Mouse (Mus musculus): ENCODE results near the gene Rbm28. TPM values are rescaled to one million over a fixed set of nuclear protein-coding genes. Genes with fewer than 3 reads are reported as not detected.

Rbm28 gene
- polyA plus RNA-seq, 1 experiment from 2014 or later = 28.4 TPM

DNA sequence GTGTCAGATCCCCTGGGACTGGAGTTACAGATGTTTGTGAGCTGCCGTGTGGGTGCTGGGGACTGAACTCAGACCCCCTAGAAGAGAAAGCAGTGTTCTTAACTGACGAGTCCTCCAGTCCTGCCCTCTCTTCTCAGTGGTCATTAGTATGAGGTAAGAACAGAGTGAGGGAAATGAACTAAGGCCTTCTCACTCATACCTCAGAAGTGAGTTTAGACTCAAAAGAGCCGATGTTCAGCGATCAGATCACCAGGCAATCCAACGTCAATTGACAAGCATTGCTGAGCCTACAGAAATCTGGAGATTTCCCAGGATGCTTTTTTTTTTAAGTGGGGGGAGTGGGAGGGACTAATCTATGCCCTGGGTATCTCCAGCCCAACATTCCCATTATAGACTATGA lies 8.5 kb downstream of the Rbm28 start:
- no peaks in the 10 kb centered on the region for H3K27me3 ChIP-seq (replicated peaks)
- WGBS = 93% methylated on average over 5 of the region's 5 CpGs
- peaks cover 21% of the 10 kb centered on the region for H3K36me3 ChIP-seq
- H3K4me1 ChIP-seq (replicated peaks) = no peaks in the 10 kb centered on the region
- H3K9me3 ChIP-seq = no peaks in the 10 kb centered on the region
- no peak overlapping the region for H3K4me2 ChIP-seq (replicated peaks)
- H3K9ac ChIP-seq = no peak overlapping the region
- no peak overlapping the region for H3K4me3 ChIP-seq (replicated peaks)
- H3K27ac ChIP-seq = no peak overlapping the region
- no peak for ATAC-seq

DNA sequence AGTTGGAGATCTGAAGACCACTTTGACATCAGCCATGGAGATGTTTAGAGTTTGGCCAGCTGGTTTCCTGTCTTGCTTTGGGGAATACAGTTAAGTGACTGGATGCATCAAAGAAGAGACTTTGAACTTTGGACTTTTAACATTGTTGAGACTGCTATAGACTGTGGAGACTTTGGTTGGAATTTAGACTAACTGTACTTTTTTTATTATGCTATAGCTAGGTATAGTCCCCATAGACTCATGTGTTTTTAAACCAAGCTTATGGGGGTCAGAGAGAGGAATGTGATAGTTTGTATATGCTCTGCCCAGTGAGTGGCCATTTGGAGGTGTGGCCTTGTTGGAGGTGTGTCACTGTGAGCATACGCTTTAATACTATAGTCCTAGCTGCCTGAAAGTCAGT lies 14.8 kb downstream of the Rbm28 start:
- no peak overlapping the region for H3K9ac ChIP-seq
- H3K4me3 ChIP-seq (replicated peaks) = no peak overlapping the region
- WGBS = 89% methylated on average over 1 of the region's 1 CpGs
- H3K4me1 ChIP-seq (replicated peaks) = no peaks in the 10 kb centered on the region
- no peak overlapping the region for H3K27ac ChIP-seq
- no peaks in the 10 kb centered on the region for H3K9me3 ChIP-seq
- no peak overlapping the region for H3K4me2 ChIP-seq (replicated peaks)
- H3K36me3 ChIP-seq = 0 out of 2 replicates have a peak, but pooled peaks cover 11% of the 10 kb centered on the region
- ATAC-seq = no peak
- H3K27me3 ChIP-seq (replicated peaks) = no peaks in the 10 kb centered on the region

DNA sequence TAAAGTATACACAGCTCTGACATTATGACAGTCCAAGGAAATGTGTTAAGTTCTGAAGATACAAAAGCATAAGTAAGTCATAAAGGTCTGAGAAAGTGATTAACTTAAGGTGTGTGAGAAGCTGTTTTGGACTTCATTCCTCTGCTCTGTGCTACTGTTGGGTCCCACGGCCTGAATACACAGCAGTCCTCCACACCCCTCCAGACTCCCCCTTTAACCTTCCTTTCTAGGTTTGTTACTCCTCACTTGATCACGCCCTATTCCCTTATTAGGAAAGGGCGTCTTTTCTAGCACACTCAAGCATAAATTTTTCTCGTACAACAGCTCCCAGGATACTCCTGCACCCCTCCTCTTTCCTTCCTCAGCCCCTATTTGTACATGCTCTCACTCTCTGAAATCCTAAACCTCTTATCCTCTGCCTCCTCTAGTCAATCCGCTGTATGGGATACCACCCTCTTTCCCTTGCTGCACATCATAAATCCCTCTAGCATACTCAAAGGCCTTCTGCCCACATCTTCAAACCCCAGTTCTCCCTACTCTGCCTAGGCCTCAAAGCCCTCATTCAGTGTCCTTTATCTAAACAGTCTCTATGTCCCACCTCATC lies 17.3 kb downstream of the Rbm28 start:
- no peak overlapping the region for H3K4me3 ChIP-seq (replicated peaks)
- H3K36me3 ChIP-seq = peaks cover 10% of the 10 kb centered on the region; the same call in 1 of the 2 replicates
- no peaks in the 10 kb centered on the region for H3K4me1 ChIP-seq (replicated peaks)
- H3K9ac ChIP-seq = no peak overlapping the region
- no peaks in the 10 kb centered on the region for H3K9me3 ChIP-seq
- H3K27me3 ChIP-seq (replicated peaks) = no peaks in the 10 kb centered on the region
- no peak overlapping the region for H3K4me2 ChIP-seq (replicated peaks)
- WGBS = 70% methylated on average over 5 of the region's 5 CpGs
- ATAC-seq = no peak
- no peak overlapping the region for H3K27ac ChIP-seq

- peak; percentile 50 for ATAC-seq
- H3K9ac ChIP-seq = no peak overlapping the region
- H3K27me3 ChIP-seq (replicated peaks) = no peaks in the 10 kb centered on the region
- no peak overlapping the region for H3K4me3 ChIP-seq (replicated peaks)
- H3K4me1 ChIP-seq (replicated peaks) = no peaks in the 10 kb centered on the region
- no peak overlapping the region for H3K27ac ChIP-seq
- H3K4me2 ChIP-seq (replicated peaks) = no peak overlapping the region
- H3K36me3 ChIP-seq = peaks cover 7% of the 10 kb centered on the region; the same call in 1 of the 2 replicates
- H3K9me3 ChIP-seq = no peaks in the 10 kb centered on the region
- 56% methylated on average over 7 of the region's 7 CpGs for WGBS
These were observed 18.2 kb downstream of the Rbm28 start for GRCm38 (mm10) chr6:29146641-29147040.

DNA sequence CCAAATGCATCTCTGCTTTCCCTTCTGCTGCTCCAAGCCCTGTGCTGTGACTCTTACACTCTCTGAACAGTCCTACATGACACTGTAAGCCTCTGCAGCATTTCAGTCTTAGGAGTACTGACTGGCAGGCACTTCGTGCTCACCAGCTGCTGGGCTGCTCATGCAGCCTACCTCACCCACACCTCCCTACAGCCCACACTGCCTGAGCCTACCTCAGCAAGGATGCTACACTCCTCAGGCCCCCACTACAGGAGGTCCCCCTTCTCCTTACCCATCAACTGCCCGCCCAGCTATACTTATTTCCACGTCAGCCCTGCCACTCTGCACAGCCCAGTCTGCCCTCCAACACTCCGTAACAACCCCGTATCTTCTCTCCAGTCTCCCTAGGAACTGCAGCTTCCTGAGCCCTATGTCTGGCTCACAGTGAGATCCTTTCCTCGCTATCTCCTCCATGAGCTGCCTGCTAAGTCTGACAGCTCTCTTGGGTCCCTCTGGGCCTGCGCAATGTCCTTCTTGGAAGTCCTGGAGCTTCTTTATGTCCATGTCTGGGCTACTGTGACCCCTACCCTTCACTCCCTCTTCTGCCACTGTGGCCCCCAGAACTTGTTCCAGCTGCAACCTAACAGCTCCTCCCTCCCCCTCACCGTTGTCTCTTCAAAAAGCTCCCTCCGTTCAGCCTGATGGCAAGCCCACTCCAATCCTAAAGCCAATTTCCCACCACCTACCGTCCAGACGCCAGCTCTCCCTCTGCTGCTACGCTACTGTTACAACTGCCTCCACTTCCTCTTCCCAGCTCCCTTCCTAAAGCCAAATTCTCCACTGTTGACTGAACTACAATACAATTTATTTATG lies 19.1 kb downstream of the Rbm28 start:
- no peak overlapping the region for H3K4me2 ChIP-seq (replicated peaks)
- no peak overlapping the region for H3K4me3 ChIP-seq (replicated peaks)
- H3K27ac ChIP-seq = no peak overlapping the region
- H3K9ac ChIP-seq = no peak overlapping the region
- peak; percentile 48; the same call in 1 of the 2 replicates for ATAC-seq
- no peaks in the 10 kb centered on the region for H3K9me3 ChIP-seq
- H3K27me3 ChIP-seq (replicated peaks) = no peaks in the 10 kb centered on the region
- no peaks in the 10 kb centered on the region for H3K4me1 ChIP-seq (replicated peaks)
- 53% methylated on average over 12 of the region's 12 CpGs for WGBS
- H3K36me3 ChIP-seq = peaks cover 3% of the 10 kb centered on the region; the same call in 1 of the 2 replicates

DNA sequence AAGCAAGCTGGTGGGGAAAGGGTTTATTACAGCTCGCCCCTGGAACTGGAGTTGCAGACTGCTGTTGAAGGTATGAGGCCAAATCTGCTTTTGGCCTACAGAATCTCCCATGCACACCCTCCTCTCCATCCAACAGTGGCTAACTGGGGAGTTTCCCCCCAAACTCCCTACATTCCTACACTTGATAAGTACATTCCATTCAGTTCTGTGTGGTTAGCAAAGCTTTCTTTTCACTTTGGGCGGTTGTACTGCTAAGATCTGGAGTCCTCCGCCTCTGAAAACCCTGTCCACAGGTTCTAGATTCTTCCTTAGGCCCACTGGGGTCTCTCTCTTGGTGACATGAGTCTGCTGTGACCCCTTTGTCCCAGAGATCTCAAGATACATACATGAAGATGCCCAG lies 19.8 kb downstream of the Rbm28 start:
- Histone ChIP-seq H3K4me3 (replicated peaks) (no peak overlapping the region), H3K4me2 (replicated peaks) (no peak overlapping the region), H3K36me3 (peaks cover 6% of the 10 kb centered on the region; the same call in 1 of the 2 replicates), H3K27ac (no peak overlapping the region), H3K9ac (no peak overlapping the region), H3K9me3 (no peaks in the 10 kb centered on the region), H3K4me1 (replicated peaks) (no peaks in the 10 kb centered on the region), H3K27me3 (replicated peaks) (no peaks in the 10 kb centered on the region)
- 78% methylated on average over 3 of the region's 3 CpGs for WGBS
- no peak for ATAC-seq

DNA sequence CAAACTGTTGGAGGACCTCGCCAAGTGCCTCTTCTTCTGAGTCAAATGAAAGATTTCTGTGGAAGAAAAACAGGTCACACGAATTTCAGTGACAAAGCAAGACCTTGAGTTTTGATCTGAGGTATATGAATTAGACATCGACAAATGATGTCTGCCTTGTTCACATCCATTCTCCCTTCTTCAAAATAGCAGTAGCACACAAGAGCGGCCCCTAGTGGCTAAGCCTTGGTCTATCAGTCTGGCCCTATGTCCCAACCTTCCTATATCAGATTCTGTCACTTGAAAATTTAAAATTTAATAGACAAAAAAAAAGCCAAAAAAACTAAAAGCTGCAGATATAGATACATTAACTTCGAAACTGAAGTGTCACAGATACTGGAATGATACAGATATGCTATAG lies 21.2 kb downstream of the Rbm28 start:
- ATAC-seq = no peak
- H3K27ac ChIP-seq = no peak overlapping the region
- no peak overlapping the region for H3K4me3 ChIP-seq (replicated peaks)
- H3K4me2 ChIP-seq (replicated peaks) = no peak overlapping the region
- peaks cover 6% of the 10 kb centered on the region; the same call in 1 of the 2 replicates for H3K36me3 ChIP-seq
- no peak overlapping the region for H3K9ac ChIP-seq
- no peaks in the 10 kb centered on the region for H3K4me1 ChIP-seq (replicated peaks)
- 52% methylated on average over 5 of the region's 5 CpGs for WGBS
- no peaks in the 10 kb centered on the region for H3K9me3 ChIP-seq
- H3K27me3 ChIP-seq (replicated peaks) = no peaks in the 10 kb centered on the region

GRCm38 (mm10) chr6:29137441-29137840 lies 27.4 kb downstream of the Rbm28 start:
- Histone ChIP-seq H3K4me1 (replicated peaks) (no peaks in the 10 kb centered on the region), H3K9ac (no peak overlapping the region), H3K9me3 (no peaks in the 10 kb centered on the region), H3K4me2 (replicated peaks) (no peak overlapping the region), H3K27ac (no peak overlapping the region), H3K4me3 (replicated peaks) (no peak overlapping the region), H3K36me3 (peaks cover 17% of the 10 kb centered on the region), H3K27me3 (replicated peaks) (no peaks in the 10 kb centered on the region)
- 95% methylated on average over 9 of the region's 9 CpGs for WGBS
- ATAC-seq = no peak

GRCm38 (mm10) chr6:29133100-29133499 lies 31.7 kb downstream of the Rbm28 start:
- Histone ChIP-seq H3K27me3 (replicated peaks) (no peaks in the 10 kb centered on the region), H3K36me3 (peaks cover 21% of the 10 kb centered on the region), H3K27ac (no peak overlapping the region), H3K9ac (no peak overlapping the region), H3K9me3 (no peaks in the 10 kb centered on the region), H3K4me2 (replicated peaks) (no peak overlapping the region), H3K4me3 (replicated peaks) (no peak overlapping the region), H3K4me1 (replicated peaks) (no peaks in the 10 kb centered on the region)
- 90% methylated on average over 9 of the region's 9 CpGs for WGBS
- ATAC-seq = no peak

- ATAC-seq = no peak
These were observed 37.9 kb downstream of the Rbm28 start for GRCm38 (mm10) chr6:29126878-29127426.

DNA sequence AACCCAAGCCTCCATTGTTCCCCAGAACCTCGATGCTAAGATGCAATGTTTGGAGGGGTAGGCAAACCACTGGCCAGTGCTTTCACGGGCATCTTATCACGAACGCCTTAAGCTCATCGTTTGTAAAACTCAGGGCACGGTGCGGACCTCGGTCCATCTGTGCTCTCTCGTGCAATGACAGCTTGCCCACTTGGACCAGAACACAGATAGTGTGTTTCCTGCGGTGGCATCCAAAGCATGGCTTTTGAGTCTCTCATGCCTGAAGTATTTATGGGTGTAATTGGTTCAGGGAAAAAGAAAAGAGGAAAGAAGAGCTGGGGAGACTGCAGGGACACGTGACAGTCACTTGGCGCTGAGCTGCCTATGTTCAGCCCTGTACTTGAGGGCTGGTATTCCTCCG lies 44.8 kb downstream of the Rbm28 start:
- H3K4me3 ChIP-seq (replicated peaks) = no peak overlapping the region
- H3K4me1 ChIP-seq (replicated peaks) = no peaks in the 10 kb centered on the region
- H3K4me2 ChIP-seq (replicated peaks) = no peak overlapping the region
- 87% methylated on average over 13 of the region's 13 CpGs for WGBS
- peaks cover 4% of the 10 kb centered on the region; the same call in 1 of the 2 replicates for H3K36me3 ChIP-seq
- no peaks in the 10 kb centered on the region for H3K9me3 ChIP-seq
- H3K27ac ChIP-seq = no peak overlapping the region
- ATAC-seq = no peak
- H3K27me3 ChIP-seq (replicated peaks) = no peaks in the 10 kb centered on the region
- H3K9ac ChIP-seq = no peak overlapping the region

More at GRCm38 (mm10) chr6:29126878-29127426, 37.9 kb downstream of the Rbm28 start:
- Histone ChIP-seq H3K27me3 (replicated peaks) (no peaks in the 10 kb centered on the region), H3K4me1 (replicated peaks) (no peaks in the 10 kb centered on the region), H3K36me3 (peaks cover 12% of the 10 kb centered on the region), H3K9ac (no peak overlapping the region), H3K27ac (no peak overlapping the region), H3K4me3 (replicated peaks) (no peak overlapping the region), H3K9me3 (no peaks in the 10 kb centered on the region), H3K4me2 (replicated peaks) (no peak overlapping the region)
- 87% methylated on average over 7 of the region's 7 CpGs for WGBS

DNA sequence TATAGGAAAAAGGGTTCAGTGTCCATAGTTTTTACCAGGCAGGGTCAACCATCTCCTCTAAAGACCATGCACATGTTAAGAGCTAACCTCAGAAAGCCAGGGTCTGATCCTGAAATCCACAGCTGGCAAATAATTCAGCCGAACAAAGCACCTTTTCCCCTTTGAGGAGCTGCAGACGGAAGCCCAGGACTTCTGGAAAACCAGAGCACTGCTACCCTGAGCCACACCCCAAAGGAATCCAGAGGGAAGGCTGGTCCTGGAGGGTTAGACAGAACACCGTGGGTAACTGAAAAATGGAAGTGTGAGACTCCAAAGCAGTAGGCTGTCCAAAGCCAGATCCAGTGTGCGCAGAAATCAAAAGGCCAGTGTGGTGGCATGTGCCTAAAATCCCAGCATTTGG lies 45.8 kb downstream of the Rbm28 start:
- no peak overlapping the region for H3K9ac ChIP-seq
- WGBS = 66% methylated on average over 4 of the region's 4 CpGs
- H3K4me2 ChIP-seq (replicated peaks) = no peak overlapping the region
- H3K36me3 ChIP-seq = no peaks in the 10 kb centered on the region
- no peak for ATAC-seq
- H3K9me3 ChIP-seq = no peaks in the 10 kb centered on the region
- no peaks in the 10 kb centered on the region for H3K27me3 ChIP-seq (replicated peaks)
- no peak overlapping the region for H3K4me3 ChIP-seq (replicated peaks)
- no peaks in the 10 kb centered on the region for H3K4me1 ChIP-seq (replicated peaks)
- H3K27ac ChIP-seq = no peak overlapping the region
